Comparison of ENCODE assay signal across 7 mouse cellular contexts in the genomic region with DNA sequence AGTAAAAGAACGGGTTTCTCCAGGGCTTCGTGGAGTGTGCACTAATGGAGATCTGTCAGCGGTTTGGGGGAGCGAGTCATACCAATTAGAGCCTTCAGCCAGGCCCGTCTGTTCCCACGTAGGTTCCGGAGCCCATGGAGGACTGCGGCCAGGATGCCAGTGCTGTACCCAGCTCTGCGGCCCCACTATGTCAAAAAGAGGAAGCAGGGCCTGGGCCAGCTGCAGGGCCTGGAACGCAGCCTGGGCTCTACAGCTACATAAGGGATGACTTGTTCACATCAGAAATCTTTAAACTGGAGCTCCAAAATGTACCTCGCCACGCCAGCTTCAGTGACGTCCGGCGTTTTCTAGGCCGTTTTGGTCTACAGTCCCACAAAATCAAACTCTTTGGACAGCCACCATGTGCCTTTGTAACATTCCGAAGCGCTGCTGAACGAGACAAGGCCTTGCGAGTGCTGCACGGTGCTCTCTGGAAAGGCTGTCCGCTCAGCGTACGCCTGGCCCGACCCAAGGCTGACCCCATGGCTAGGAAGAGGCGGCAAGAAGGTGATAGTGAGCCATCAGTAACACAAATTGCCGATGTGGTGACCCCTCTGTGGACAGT. TPM values are rescaled to one million over a fixed set of nuclear protein-coding genes. Genes with fewer than 3 reads are reported as not detected.
A peak's percentile ranks its signal among the peaks of the same experiment; 100 is the strongest.
DNase-seq lines count a peak whose midpoint lies in the region; ATAC-seq and TF ChIP-seq lines count a peak whose summit lies in the region.

No protein-coding gene starts in this region.

- peak; percentile 90 for DNase-seq in MEL (ENCODE audit: low read depth, low spot score)
- DNase-seq in left cerebral cortex, postnatal 36 days (ENCODE audit: low spot score in 2 of 2) = peak; percentile 37 to 43

- peak in 1 of 2 experiments; percentile 11; a peak in 1 of 4 replicates for TF ChIP-seq POLR2A in MEL (IDR thresholded peaks at IDR 0.05; ENCODE audit: control insufficient read depth in 1 of 2, insufficient read depth in 1 of 2, low read depth in 1 of 2, low read length in 2 of 2, poor library complexity in 1 of 2)
- TF ChIP-seq POLR2A in bone marrow macrophage, adult 2 months (IDR thresholded peaks at IDR 0.05; ENCODE audit: borderline replicate concordance, low read depth, low read length) = 0 out of 2 replicates have a peak, but pooled peaks have one; percentile 29
- TF ChIP-seq POLR2A in small intestine, adult 2 months (IDR thresholded peaks at IDR 0.05; ENCODE audit: low read depth, low read length) = no peak

- TF ChIP-seq RAD21 in MEL (IDR thresholded peaks at IDR 0.05; ENCODE audit: low read depth, low read length) = no peak

- H3K9me3 ChIP-seq in MEL (replicated peaks; ENCODE audit: insufficient read depth, low read length) = no peaks in the 10 kb centered on the region
- H3K9me3 ChIP-seq in hindbrain, embryonic 13.5 days = no peaks in the 10 kb centered on the region

- peak overlapping the region; percentile 88 for H3K27ac ChIP-seq in MEL (ENCODE audit: control insufficient read depth, low read depth, low read length)
- peak overlapping the region; percentile 88 for H3K27ac ChIP-seq in bone marrow macrophage, adult 2 months (ENCODE audit: insufficient read depth, low read depth, low read length)
- peak overlapping the region; percentile 94 for H3K27ac ChIP-seq in hindbrain, embryonic 13.5 days
- H3K27ac ChIP-seq in small intestine, adult 2 months (ENCODE audit: insufficient read depth, low read depth, low read length) = no peak overlapping the region

- peak overlapping the region; percentile 93 for H3K9ac ChIP-seq in MEL (ENCODE audit: control insufficient read depth, low read depth, low read length, poor library complexity, severe bottlenecking)
- peak overlapping the region; percentile 87 for H3K9ac ChIP-seq in hindbrain, embryonic 13.5 days

- peaks cover 4 to 18% of the 10 kb centered on the region in 2 experiments; a peak in 3 of 4 replicates for H3K4me1 ChIP-seq in MEL (ENCODE audit: control insufficient read depth in 1 of 2, insufficient read depth in 2 of 2, low read length in 2 of 2)
- peaks cover 21% of the 10 kb centered on the region for H3K4me1 ChIP-seq in bone marrow macrophage, adult 2 months (ENCODE audit: control insufficient read depth, insufficient read depth, low read length)
- H3K4me1 ChIP-seq in hindbrain, embryonic 13.5 days (replicated peaks) = peaks cover 50% of the 10 kb centered on the region
- peaks cover 5% of the 10 kb centered on the region for H3K4me1 ChIP-seq in small intestine, adult 2 months (ENCODE audit: control insufficient read depth, insufficient read depth, insufficient read length, low read length)

- 0 out of 2 replicates have a peak, but pooled peaks have one; percentile 27 for ATAC-seq in erythroid progenitor cell, adult 5-6 weeks (replicated peaks; ENCODE audit: low FRiP score, poor library complexity, severe bottlenecking)
- peak; percentile 27 for ATAC-seq in hindbrain, embryonic 13.5 days (ENCODE audit: low FRiP score)
- peak; percentile 52 for ATAC-seq in megakaryocyte progenitor cell, adult 5-6 weeks (replicated peaks; ENCODE audit: poor library complexity)

- no peak for TF ChIP-seq EP300 in MEL (IDR thresholded peaks at IDR 0.05; ENCODE audit: low read depth in 1 of 2, low read length in 2 of 2)

- peak overlapping the region; percentile 53 to 94 for H3K4me3 ChIP-seq in MEL (ENCODE audit: control insufficient read depth in 1 of 2, insufficient read depth in 1 of 2, low read depth in 2 of 2, low read length in 2 of 2)
- peak overlapping the region; percentile 89 for H3K4me3 ChIP-seq in bone marrow macrophage, adult 2 months (ENCODE audit: insufficient read depth, low read length)
- peak overlapping the region; percentile 95 for H3K4me3 ChIP-seq in hindbrain, embryonic 13.5 days
- peak overlapping the region; percentile 78 for H3K4me3 ChIP-seq in small intestine, adult 2 months (ENCODE audit: low read depth, low read length)

- H3K79me2 ChIP-seq in MEL (ENCODE audit: control insufficient read depth, insufficient read depth, low read length, poor library complexity) = peaks cover 62% of the 10 kb centered on the region

- WGBS in hindbrain, embryonic 13.5 days = 8% methylated on average over 27 of the region's 27 CpGs
- 2% methylated on average over 27 of the region's 27 CpGs for WGBS in small intestine, adult 2 months

- no peak for TF ChIP-seq CTCF in MEL (IDR thresholded peaks at IDR 0.05 in 2 of 3, conservative IDR thresholded peaks at IDR 0.05 in 1 of 3; ENCODE audit: control insufficient read depth in 1 of 3, insufficient read depth in 1 of 3, low read depth in 2 of 3, low read length in 3 of 3, poor library complexity in 1 of 3, severe bottlenecking in 1 of 3)
- no peak for TF ChIP-seq CTCF in bone marrow macrophage, adult 2 months (IDR thresholded peaks at IDR 0.05; ENCODE audit: low read depth, low read length)
- TF ChIP-seq CTCF in small intestine, adult 2 months (IDR thresholded peaks at IDR 0.05; ENCODE audit: extremely low read depth, insufficient read length, insufficient replicate concordance, low read depth, low read length) = no peak

- no peaks in the 10 kb centered on the region for H3K27me3 ChIP-seq in MEL (ENCODE audit: control insufficient read depth in 1 of 2, insufficient read depth in 2 of 2, low read length in 2 of 2)
- no peaks in the 10 kb centered on the region for H3K27me3 ChIP-seq in hindbrain, embryonic 13.5 days
- H3K27me3 ChIP-seq in small intestine, adult 2 months (ENCODE audit: control insufficient read depth, insufficient read depth, low read length) = no peaks in the 10 kb centered on the region

- intact Hi-C loops in left cerebral cortex, postnatal 36 days (cut with DNase I) = loop anchor here (5.0 kb wide), 1 partner anchor 38 kb away; a partner anchor contains a TSS

- peaks cover 38 to 44% of the 10 kb centered on the region in 2 experiments for H3K36me3 ChIP-seq in MEL (ENCODE audit: control insufficient read depth in 1 of 2, insufficient read depth in 2 of 2, low read length in 2 of 2)
- peaks cover 63% of the 10 kb centered on the region for H3K36me3 ChIP-seq in hindbrain, embryonic 13.5 days
- peaks cover 50% of the 10 kb centered on the region for H3K36me3 ChIP-seq in small intestine, adult 2 months (ENCODE audit: control insufficient read depth, insufficient read depth, low read length)

- H3K4me2 ChIP-seq in hindbrain, embryonic 13.5 days = peak overlapping the region; percentile 96

RNA-seq across cellular contexts. Expression of a gene that starts 0.9 kb away (rescaled TPM):
- total RNA-seq in MEL (2012; rRNA removed) = 420 and 440 TPM in 2 replicates
- polyA plus RNA-seq in MEL (2012; ENCODE audit: insufficient read depth in 1 of 2, insufficient read length in 2 of 2, low read depth in 1 of 2, low replicate concordance in 2 of 2, missing spikeins in 1 of 2) = 100 to 1,000 TPM; 162 to 681 TPM
- 85.0 and 105 TPM in 2 replicates for polyA plus RNA-seq in bone marrow macrophage, adult 2 months (2012; ENCODE audit: insufficient read depth, insufficient read length, missing spikeins)
- 144 and 145 TPM in 2 replicates for total RNA-seq in erythroid progenitor cell, adult 5-6 weeks (2015; ENCODE audit: low replicate concordance)
- total RNA-seq in erythroid progenitor cell, adult 5-6 weeks (2017; ENCODE audit: low replicate concordance) = 76.8 and 133 TPM in 2 replicates
- polyA plus RNA-seq in hindbrain, embryonic 13.5 days (2015; fragmentation: Nextera tagmentation; extraction: Ambion mirVana) = 444 and 462 TPM in 2 replicates
- 10 to 100 TPM; 85.8 to 89.3 TPM for total RNA-seq in left cerebral cortex, postnatal 36 days (2021)
- 621 and 642 TPM in 2 replicates for total RNA-seq in megakaryocyte progenitor cell, adult 5-6 weeks (2015)
- total RNA-seq in megakaryocyte progenitor cell, adult 5-6 weeks (2017) = 523 and 557 TPM in 2 replicates
- 17.7 and 47.7 TPM in 2 replicates for polyA plus RNA-seq in small intestine, adult 2 months (2012; rRNA removed)

RNA-seq across cellular contexts. Expression of a gene that starts 1.0 kb away (rescaled TPM):
- total RNA-seq in MEL (2012; rRNA removed) = 132 and 178 TPM in 2 replicates
- polyA plus RNA-seq in MEL (2012; ENCODE audit: insufficient read depth in 1 of 2, insufficient read length in 2 of 2, low read depth in 1 of 2, low replicate concordance in 2 of 2, missing spikeins in 1 of 2) = 100 to 1,000 TPM in 1 of 2 experiments, not detected in 1; 185 TPM
- polyA plus RNA-seq in bone marrow macrophage, adult 2 months (2012; ENCODE audit: insufficient read depth, insufficient read length, missing spikeins) = 64.4 and 64.9 TPM in 2 replicates
- total RNA-seq in erythroid progenitor cell, adult 5-6 weeks (2015; ENCODE audit: low replicate concordance) = 51.2 and 52.4 TPM in 2 replicates
- 20.2 and 30.0 TPM in 2 replicates for total RNA-seq in erythroid progenitor cell, adult 5-6 weeks (2017; ENCODE audit: low replicate concordance)
- polyA plus RNA-seq in hindbrain, embryonic 13.5 days (2015; fragmentation: Nextera tagmentation; extraction: Ambion mirVana) = 95.8 and 98.7 TPM in 2 replicates
- 10 to 100 TPM; 39.7 to 59.3 TPM for total RNA-seq in left cerebral cortex, postnatal 36 days (2021)
- 95.7 and 111 TPM in 2 replicates for total RNA-seq in megakaryocyte progenitor cell, adult 5-6 weeks (2015)
- total RNA-seq in megakaryocyte progenitor cell, adult 5-6 weeks (2017) = 86.1 and 95.9 TPM in 2 replicates
- 24.0 and 29.7 TPM in 2 replicates for polyA plus RNA-seq in small intestine, adult 2 months (2012; rRNA removed)

RNA-seq across cellular contexts. Expression of a gene that starts 8.7 kb away (rescaled TPM):
- total RNA-seq in MEL (2012; rRNA removed) = 0.77 and 0.85 TPM in 2 replicates
- polyA plus RNA-seq in MEL (2012; ENCODE audit: insufficient read depth in 1 of 2, insufficient read length in 2 of 2, low read depth in 1 of 2, low replicate concordance in 2 of 2, missing spikeins in 1 of 2) = 10 to 100 TPM in 1 of 2 experiments, not detected in 1; 32.7 TPM
- polyA plus RNA-seq in bone marrow macrophage, adult 2 months (2012; ENCODE audit: insufficient read depth, insufficient read length, missing spikeins) = 5.3 and 11.4 TPM in 2 replicates
- not detected in 2 replicates for total RNA-seq in erythroid progenitor cell, adult 5-6 weeks (2015; ENCODE audit: low replicate concordance)
- 4.1 TPM in 1 of 2 replicates, not detected in the other for total RNA-seq in erythroid progenitor cell, adult 5-6 weeks (2017; ENCODE audit: low replicate concordance)
- 3.3 TPM in 1 of 2 replicates, not detected in the other for polyA plus RNA-seq in hindbrain, embryonic 13.5 days (2015; fragmentation: Nextera tagmentation; extraction: Ambion mirVana)
- not detected for total RNA-seq in left cerebral cortex, postnatal 36 days (2021)
- 0.44 TPM in 1 of 2 replicates, not detected in the other for total RNA-seq in megakaryocyte progenitor cell, adult 5-6 weeks (2015)
- total RNA-seq in megakaryocyte progenitor cell, adult 5-6 weeks (2017) = 0.62 TPM in 1 of 2 replicates, not detected in the other
- not detected in 2 replicates for polyA plus RNA-seq in small intestine, adult 2 months (2012; rRNA removed)

RNA-seq across cellular contexts. Expression of a gene that starts 14.5 kb away (rescaled TPM):
- 9.1 and 9.6 TPM in 2 replicates for total RNA-seq in MEL (2012; rRNA removed)
- polyA plus RNA-seq in MEL (2012; ENCODE audit: insufficient read depth in 1 of 2, insufficient read length in 2 of 2, low read depth in 1 of 2, low replicate concordance in 2 of 2, missing spikeins in 1 of 2) = 10 to 100 TPM in 1 of 2 experiments, not detected in 1; 33.2 TPM
- polyA plus RNA-seq in bone marrow macrophage, adult 2 months (2012; ENCODE audit: insufficient read depth, insufficient read length, missing spikeins) = 10.8 and 14.3 TPM in 2 replicates
- 1.4 TPM in 1 of 2 replicates, not detected in the other for total RNA-seq in erythroid progenitor cell, adult 5-6 weeks (2015; ENCODE audit: low replicate concordance)
- total RNA-seq in erythroid progenitor cell, adult 5-6 weeks (2017; ENCODE audit: low replicate concordance) = 2.2 TPM in 1 of 2 replicates, not detected in the other
- polyA plus RNA-seq in hindbrain, embryonic 13.5 days (2015; fragmentation: Nextera tagmentation; extraction: Ambion mirVana) = 11.9 and 12.2 TPM in 2 replicates
- 100 to 1,000 TPM; 145 to 154 TPM for total RNA-seq in left cerebral cortex, postnatal 36 days (2021)
- total RNA-seq in megakaryocyte progenitor cell, adult 5-6 weeks (2015) = 7.3 and 7.6 TPM in 2 replicates
- total RNA-seq in megakaryocyte progenitor cell, adult 5-6 weeks (2017) = 2.4 and 7.0 TPM in 2 replicates
- 21.3 and 27.8 TPM in 2 replicates for polyA plus RNA-seq in small intestine, adult 2 months (2012; rRNA removed)

RNA-seq across cellular contexts. Expression of a gene that starts 31.8 kb away (rescaled TPM):
- not detected in 2 replicates for total RNA-seq in MEL (2012; rRNA removed)
- not detected for polyA plus RNA-seq in MEL (2012; ENCODE audit: insufficient read depth in 1 of 2, insufficient read length in 2 of 2, low read depth in 1 of 2, low replicate concordance in 2 of 2, missing spikeins in 1 of 2)
- polyA plus RNA-seq in bone marrow macrophage, adult 2 months (2012; ENCODE audit: insufficient read depth, insufficient read length, missing spikeins) = not detected in 2 replicates
- total RNA-seq in erythroid progenitor cell, adult 5-6 weeks (2015; ENCODE audit: low replicate concordance) = not detected in 2 replicates
- total RNA-seq in erythroid progenitor cell, adult 5-6 weeks (2017; ENCODE audit: low replicate concordance) = not detected in 2 replicates
- not detected in 2 replicates for polyA plus RNA-seq in hindbrain, embryonic 13.5 days (2015; fragmentation: Nextera tagmentation; extraction: Ambion mirVana)
- total RNA-seq in left cerebral cortex, postnatal 36 days (2021) = under 1 TPM in 1 of 2 experiments, not detected in 1; 0.57 TPM
- not detected in 2 replicates for total RNA-seq in megakaryocyte progenitor cell, adult 5-6 weeks (2015)
- total RNA-seq in megakaryocyte progenitor cell, adult 5-6 weeks (2017) = not detected in 2 replicates
- polyA plus RNA-seq in small intestine, adult 2 months (2012; rRNA removed) = not detected in 2 replicates
